Mouse (Mus musculus) midbrain, embryonic 10.5 days (tissue): ENCODE data around the gene Cdpf1. TPM values are rescaled to one million over a fixed set of nuclear protein-coding genes. Genes with fewer than 3 reads are reported as not detected.
A peak's percentile ranks its signal among the peaks of the same experiment; 100 is the strongest.

ENCODE experiments used
- DNase-seq: peaks from one replicate; pipeline ENCODE4 v3.0.0-alpha.2; 2017; ENCODE audit warnings: low spot score
- H3K27ac ChIP-seq: fragments of 300-500 bp; sonication (generic); replicated peaks from 2 replicates; pipeline ENCODE4 v1.5.1; 2016; ENCODE audit warnings: mild to moderate bottlenecking
- H3K27me3 ChIP-seq: fragments of 300-500 bp; sonication (generic); 2 replicates; pipeline ENCODE4 v1.6.1; 2016; ENCODE audit warnings: low read depth, mild to moderate bottlenecking; ENCODE audit not compliant: poor library complexity, severe bottlenecking
- H3K36me3 ChIP-seq: fragments of 300-500 bp; sonication (generic); 2 replicates; pipeline ENCODE4 v1.6.1; 2016; ENCODE audit warnings: mild to moderate bottlenecking, moderate library complexity
- H3K4me1 ChIP-seq: fragments of 300-500 bp; sonication (generic); 2 replicates; pipeline ENCODE4 v1.6.1; 2016
- H3K4me3 ChIP-seq: fragments of 300-500 bp; sonication (generic); 2 replicates; pipeline ENCODE4 v1.5.1; 2016; ENCODE audit warnings: mild to moderate bottlenecking, moderate library complexity
- H3K9me3 ChIP-seq: fragments of 300-500 bp; sonication (generic); replicated peaks from 2 replicates; pipeline ENCODE4 v1.6.1; 2016; ENCODE audit warnings: mild to moderate bottlenecking
- WGBS: fragments of 180-500 bp; shearing (Covaris S2); methylation state at CpG from one replicate; pipeline ENCODE4 v1.1.7; 2016; 5-methylcytosine and 5-hydroxymethylcytosine counted together
- polyA plus RNA-seq: library from polyadenylated mRNA; unstranded; fragments of >200 nt; fragmentation: Nextera tagmentation; extraction: Ambion mirVana; gene quantifications from 2 replicates; pipeline ENCODE4 v1.2.1, GENCODE M21; 2016

The Cdpf1 gene
- polyA plus RNA-seq, 1 experiment from 2014 or later = 32.5 TPM

GRCm38 (mm10) chr15:85828071-85828470, 16.6 kb upstream of the Cdpf1 start:
- H3K4me3 ChIP-seq = no peak overlapping the region
- H3K27ac ChIP-seq = no peak overlapping the region
- H3K36me3 ChIP-seq = no peaks in the 10 kb centered on the region
- WGBS = 85% methylated on average over 4 of the region's 4 CpGs
- no peak for DNase-seq
- no peaks in the 10 kb centered on the region for H3K27me3 ChIP-seq
- no peaks in the 10 kb centered on the region for H3K9me3 ChIP-seq
- H3K4me1 ChIP-seq = peaks cover 14% of the 10 kb centered on the region

DNA sequence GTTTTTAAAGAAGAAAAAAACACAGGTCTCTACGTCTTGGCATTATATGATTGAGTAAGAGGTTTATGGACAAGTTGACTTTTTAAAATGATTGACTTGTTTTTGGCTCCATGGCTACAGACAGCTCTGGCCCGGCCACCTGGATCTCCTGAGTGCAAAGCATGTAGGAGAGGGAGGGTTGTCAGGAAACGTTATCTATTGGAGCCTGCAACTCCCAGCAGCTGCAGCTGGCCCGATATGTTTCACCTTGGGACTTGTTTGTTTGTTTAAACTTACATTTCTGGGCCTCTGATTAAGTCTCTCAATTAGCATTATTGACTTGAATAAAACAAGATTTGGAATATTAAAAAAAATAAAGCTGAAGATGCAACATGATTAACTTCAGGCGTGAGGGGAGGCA, 15.2 kb upstream of the Cdpf1 start:
- H3K9me3 ChIP-seq = no peaks in the 10 kb centered on the region

GRCm38 (mm10) chr15:85822011-85822359, 10.5 kb upstream of the Cdpf1 start:
- WGBS = 8% methylated on average over 4 of the region's 4 CpGs
- no peak for DNase-seq

More for the DNA sequence above, 15.2 kb upstream of the Cdpf1 start:
- Histone ChIP-seq H3K27me3 (peaks cover 13% of the 10 kb centered on the region), H3K4me1 (peaks cover 7% of the 10 kb centered on the region), H3K4me3 (no peak overlapping the region), H3K27ac (no peak overlapping the region), H3K36me3 (no peaks in the 10 kb centered on the region)
- 79% methylated on average over 5 of the region's 5 CpGs for WGBS
- no peak for DNase-seq

DNA sequence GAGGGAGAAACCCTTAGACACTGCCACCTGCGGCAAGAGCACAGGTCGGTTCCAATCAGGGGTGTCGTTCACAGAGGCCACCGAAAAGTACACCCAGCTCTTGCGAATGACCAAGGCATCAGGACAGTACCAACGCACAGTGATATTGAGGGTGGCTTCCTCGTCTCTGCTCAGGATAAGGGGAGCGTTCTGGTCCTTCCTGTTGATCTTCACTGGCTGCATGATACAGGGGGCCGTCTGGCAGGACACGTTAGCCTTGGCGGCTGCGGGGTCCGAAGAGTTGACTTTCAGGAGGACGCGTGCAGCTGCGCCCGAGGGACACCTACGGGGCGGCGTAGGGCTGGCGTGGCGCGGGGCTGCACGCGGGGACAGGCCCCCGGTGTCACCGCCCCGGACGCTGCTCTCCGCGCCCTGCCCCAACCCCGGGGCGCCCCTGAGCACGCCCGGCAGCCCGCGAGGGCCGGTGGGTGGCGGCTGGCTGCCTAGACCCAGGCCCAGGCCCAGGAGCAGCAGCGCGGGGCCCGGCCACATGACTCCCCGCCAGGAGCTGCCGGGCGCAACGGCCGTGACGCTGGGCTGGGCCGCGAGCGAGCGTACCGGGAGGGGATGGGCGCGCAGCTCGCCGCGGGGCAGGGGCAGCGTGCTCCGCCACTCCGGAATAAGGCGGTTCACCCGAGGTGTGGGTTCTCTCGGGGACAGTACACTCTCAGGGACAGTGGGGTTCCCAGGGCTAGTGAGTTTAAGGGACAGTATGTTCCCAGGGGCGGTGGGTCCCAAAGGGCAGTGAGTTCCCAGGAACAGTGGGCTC, 9.9 kb upstream of the Cdpf1 start, which contains the start of gene Pkdrej:
Pkdrej (minus strand) TSS at position 532 of the 808 bp plus-strand sequence.
- WGBS = 2% methylated on average over 65 of the region's 65 CpGs
- peaks cover 10% of the 10 kb centered on the region for H3K4me1 ChIP-seq
- DNase-seq = peak; percentile 51
- peak within 1 kb of the TSS; percentile 68 for H3K4me3 ChIP-seq
- H3K27me3 ChIP-seq = peaks cover 39% of the 10 kb centered on the region
- peak within 1 kb of the TSS; percentile 82 for H3K27ac ChIP-seq
- no peaks in the 10 kb centered on the region for H3K36me3 ChIP-seq
- H3K9me3 ChIP-seq = peaks cover 25% of the 10 kb centered on the region; the same call in 1 of the 2 replicates

More at GRCm38 (mm10) chr15:85822011-85822359, 10.5 kb upstream of the Cdpf1 start:
- H3K27me3 ChIP-seq = peaks cover 39% of the 10 kb centered on the region
- peaks cover 19% of the 10 kb centered on the region; the same call in 1 of the 2 replicates for H3K9me3 ChIP-seq
- H3K4me1 ChIP-seq = peaks cover 10% of the 10 kb centered on the region
- no peaks in the 10 kb centered on the region for H3K36me3 ChIP-seq
- peak overlapping the region; percentile 68 for H3K4me3 ChIP-seq
- peak overlapping the region; percentile 82 for H3K27ac ChIP-seq

- 0 out of 2 replicates have a peak, but pooled peaks cover 3% of the 10 kb centered on the region for H3K27me3 ChIP-seq
- H3K4me3 ChIP-seq = no peak overlapping the region
- no peak overlapping the region for H3K27ac ChIP-seq
- DNase-seq = no peak
- H3K4me1 ChIP-seq = peaks cover 23% of the 10 kb centered on the region
- no peaks in the 10 kb centered on the region for H3K36me3 ChIP-seq
- WGBS = 76% methylated on average over 10 of the region's 10 CpGs
- H3K9me3 ChIP-seq = peaks cover 34% of the 10 kb centered on the region; the same call in 1 of the 2 replicates
Measured at GRCm38 (mm10) chr15:85813428-85813827, 1.9 kb upstream of the Cdpf1 start.

DNA sequence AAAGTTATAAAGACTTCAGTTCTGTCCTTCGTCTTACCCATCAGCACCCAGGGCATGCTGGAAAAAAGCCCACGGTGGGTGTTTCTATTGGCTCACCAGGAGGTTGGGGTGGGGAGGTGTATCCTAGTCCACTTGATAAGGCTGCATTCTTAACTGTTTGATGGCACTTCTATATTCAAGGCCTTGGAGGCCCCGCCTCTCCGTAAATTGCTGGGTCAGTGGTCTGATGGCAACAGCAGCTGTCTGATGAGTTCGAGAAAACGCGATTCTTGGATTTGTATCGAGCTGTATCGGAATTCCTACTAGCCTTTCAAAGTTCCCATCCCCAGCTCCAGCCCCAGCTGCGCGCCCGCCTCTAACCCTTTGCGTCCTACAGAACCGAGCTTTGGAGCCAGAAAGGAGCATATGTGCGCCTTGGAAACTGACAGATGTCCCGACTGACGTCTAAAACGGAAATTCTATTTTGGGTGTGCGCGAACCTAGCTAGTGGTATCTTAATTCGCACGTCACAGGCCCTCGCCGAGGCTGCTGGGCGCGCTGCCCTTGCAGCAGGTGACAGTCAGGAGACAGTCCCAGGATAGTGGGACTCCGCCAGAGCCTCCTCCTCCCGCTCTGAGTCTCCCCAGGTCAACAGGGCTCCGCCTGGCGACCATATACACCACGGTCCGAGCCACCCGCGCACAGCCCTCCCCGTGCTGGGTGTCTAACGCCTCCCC, 533 bp downstream of the Cdpf1 start:
- peaks cover 27% of the 10 kb centered on the region for H3K4me1 ChIP-seq
- peak overlapping the region; percentile 86 for H3K4me3 ChIP-seq
- 7% methylated on average over 36 of the region's 36 CpGs for WGBS
- H3K27me3 ChIP-seq = 0 out of 2 replicates have a peak, but pooled peaks cover 3% of the 10 kb centered on the region
- H3K9me3 ChIP-seq = peaks cover 10% of the 10 kb centered on the region; the same call in 1 of the 2 replicates
- no peak for DNase-seq
- H3K36me3 ChIP-seq = no peaks in the 10 kb centered on the region
- H3K27ac ChIP-seq = peak overlapping the region; percentile 93

GRCm38 (mm10) chr15:85810462-85810805, 1.1 kb downstream of the Cdpf1 start:
- no peaks in the 10 kb centered on the region for H3K36me3 ChIP-seq
- H3K27ac ChIP-seq = peak overlapping the region; percentile 93; the same call in 1 of the 2 replicates
- 89% methylated on average over 5 of the region's 5 CpGs for WGBS
- peaks cover 6% of the 10 kb centered on the region; the same call in 1 of the 2 replicates for H3K9me3 ChIP-seq
- 0 out of 2 replicates have a peak, but pooled peaks cover 3% of the 10 kb centered on the region for H3K27me3 ChIP-seq
- peak overlapping the region; percentile 86 for H3K4me3 ChIP-seq
- DNase-seq = no peak
- peaks cover 27% of the 10 kb centered on the region for H3K4me1 ChIP-seq

- 88% methylated on average over 12 of the region's 12 CpGs for WGBS
Measured at GRCm38 (mm10) chr15:85809091-85809490, 2.4 kb downstream of the Cdpf1 start.

DNA sequence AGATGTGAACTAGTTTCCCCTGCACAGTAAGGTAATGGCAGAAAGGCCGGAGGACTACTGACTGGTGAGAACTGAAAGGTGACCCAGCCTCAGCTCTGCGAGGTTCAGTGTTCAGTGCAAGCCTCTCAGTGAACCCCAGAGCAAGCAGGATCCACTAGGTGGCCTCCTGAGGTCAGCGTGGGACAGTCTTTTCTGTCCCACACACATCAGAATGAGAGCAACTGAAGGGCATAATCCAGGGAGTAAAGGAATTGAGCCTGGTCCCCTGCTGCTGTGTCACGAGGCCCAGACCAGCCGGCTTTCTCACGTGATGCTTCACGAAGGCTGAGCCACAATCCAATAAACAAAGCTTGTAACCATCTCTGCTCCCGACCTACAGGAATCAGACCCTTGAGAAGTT, 3.1 kb downstream of the Cdpf1 start:
- peaks cover 27% of the 10 kb centered on the region for H3K4me1 ChIP-seq
- no peak overlapping the region for H3K27ac ChIP-seq
- H3K36me3 ChIP-seq = no peaks in the 10 kb centered on the region
- DNase-seq = no peak
- H3K4me3 ChIP-seq = no peak overlapping the region
- no peaks in the 10 kb centered on the region for H3K9me3 ChIP-seq
- WGBS = 45% methylated on average over 8 of the region's 8 CpGs
- H3K27me3 ChIP-seq = no peaks in the 10 kb centered on the region

More at GRCm38 (mm10) chr15:85809091-85809490, 2.4 kb downstream of the Cdpf1 start:
- Histone ChIP-seq H3K4me3 (no peak overlapping the region), H3K27ac (no peak overlapping the region), H3K27me3 (no peaks in the 10 kb centered on the region), H3K36me3 (no peaks in the 10 kb centered on the region), H3K4me1 (peaks cover 27% of the 10 kb centered on the region), H3K9me3 (no peaks in the 10 kb centered on the region)
- no peak for DNase-seq

GRCm38 (mm10) chr15:85808031-85808430, 3.5 kb downstream of the Cdpf1 start:
- H3K4me3 ChIP-seq = no peak overlapping the region
- no peaks in the 10 kb centered on the region for H3K9me3 ChIP-seq
- WGBS = 85% methylated on average over 6 of the region's 6 CpGs
- no peak overlapping the region for H3K27ac ChIP-seq
- no peaks in the 10 kb centered on the region for H3K27me3 ChIP-seq
- peaks cover 27% of the 10 kb centered on the region for H3K4me1 ChIP-seq
- no peaks in the 10 kb centered on the region for H3K36me3 ChIP-seq
- DNase-seq = no peak

DNA sequence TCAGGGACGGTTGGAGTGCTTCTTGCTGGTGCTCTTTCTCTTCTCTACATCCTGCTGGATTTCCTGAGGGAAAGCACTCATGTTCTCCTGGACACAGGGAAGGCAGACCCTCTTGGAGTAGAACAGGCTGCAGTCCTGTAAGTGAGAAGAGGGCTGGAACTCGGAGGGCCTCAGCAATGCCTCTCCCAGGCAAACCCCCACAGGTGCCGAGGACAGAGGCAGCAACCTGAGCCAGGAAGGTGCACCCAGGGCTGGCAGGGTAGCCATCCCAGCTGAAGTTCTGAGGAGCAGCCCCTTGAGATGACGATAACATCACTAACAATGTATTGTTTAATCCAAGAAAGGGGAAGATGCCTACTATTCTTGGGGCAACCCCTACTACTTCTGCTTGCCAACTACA, 4.1 kb downstream of the Cdpf1 start:
- H3K36me3 ChIP-seq = no peaks in the 10 kb centered on the region
- DNase-seq = no peak
- 79% methylated on average over 4 of the region's 4 CpGs for WGBS
- H3K4me3 ChIP-seq = no peak overlapping the region
- H3K4me1 ChIP-seq = peaks cover 27% of the 10 kb centered on the region
- H3K27me3 ChIP-seq = no peaks in the 10 kb centered on the region
- H3K9me3 ChIP-seq = no peaks in the 10 kb centered on the region
- H3K27ac ChIP-seq = no peak overlapping the region

DNA sequence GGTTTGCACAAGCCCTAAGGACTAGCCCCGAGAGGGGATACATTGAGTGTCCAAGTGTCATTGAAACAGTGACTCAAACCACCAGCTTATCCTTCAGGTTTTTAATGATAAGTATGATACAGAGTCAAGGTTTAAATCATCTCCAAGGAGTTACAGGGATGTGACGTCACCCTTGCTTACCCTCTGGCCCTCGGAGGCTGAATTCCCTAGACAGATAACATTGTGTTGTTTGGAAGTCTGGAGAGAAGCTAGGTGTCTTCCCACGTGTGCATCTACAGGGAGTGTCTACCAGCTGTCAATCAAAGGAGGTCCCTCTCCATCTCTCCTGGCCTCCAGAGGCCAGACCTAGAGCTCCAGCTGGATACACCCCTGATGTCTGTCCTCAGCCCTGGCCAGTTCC, 4.6 kb downstream of the Cdpf1 start:
- Histone ChIP-seq H3K27me3 (no peaks in the 10 kb centered on the region), H3K4me1 (peaks cover 23% of the 10 kb centered on the region), H3K9me3 (no peaks in the 10 kb centered on the region), H3K36me3 (no peaks in the 10 kb centered on the region), H3K4me3 (no peak overlapping the region), H3K27ac (no peak overlapping the region)
- 81% methylated on average over 4 of the region's 4 CpGs for WGBS
- no peak for DNase-seq

DNA sequence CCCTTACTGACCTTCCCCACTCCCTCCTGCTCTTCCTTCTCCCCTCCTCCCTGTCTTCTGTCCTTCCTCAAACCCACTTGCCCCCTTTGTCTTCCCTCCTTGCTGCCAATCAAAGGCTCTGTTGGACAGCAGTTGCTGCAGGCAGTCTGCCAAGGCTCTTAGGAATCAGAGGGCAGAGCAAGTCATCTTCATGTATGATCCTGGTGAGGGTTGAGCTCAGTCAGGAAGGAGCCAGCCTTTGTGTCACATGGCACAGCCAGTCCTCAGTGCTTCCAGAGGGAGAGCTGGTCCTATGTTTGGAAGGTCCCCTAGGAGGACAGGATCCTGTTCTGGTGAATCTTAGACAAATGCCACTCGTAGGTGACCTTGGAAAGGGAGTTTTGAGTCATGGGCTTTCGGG, 8.6 kb downstream of the Cdpf1 start:
- WGBS = 82% methylated on average over 2 of the region's 2 CpGs
- no peak for DNase-seq
- H3K4me3 ChIP-seq = no peak overlapping the region
- no peaks in the 10 kb centered on the region for H3K27me3 ChIP-seq
- no peak overlapping the region for H3K27ac ChIP-seq
- no peaks in the 10 kb centered on the region for H3K4me1 ChIP-seq
- H3K36me3 ChIP-seq = no peaks in the 10 kb centered on the region
- H3K9me3 ChIP-seq = no peaks in the 10 kb centered on the region
